Mouse (Mus musculus) C2C12 (cell line): ENCODE measurements around the gene Srp54a.

Experiments
- CEBPB ChIP-seq: IDR thresholded peaks from one replicate; pipeline ENCODE4 v1.6.1; 2011; ENCODE audit warnings: low read depth, mild to moderate bottlenecking, control low read depth, moderate library complexity
- CTCF ChIP-seq: IDR thresholded peaks from one replicate; pipeline ENCODE4 v1.5.1; 2011; ENCODE audit not compliant: control insufficient read depth, insufficient read depth, insufficient read length
- FOSL1 ChIP-seq: IDR thresholded peaks from one replicate; pipeline ENCODE4 v1.8.0; 2011; ENCODE audit warnings: mild to moderate bottlenecking, low read length; ENCODE audit not compliant: poor library complexity, insufficient read depth, severe bottlenecking
- MAX ChIP-seq: IDR thresholded peaks from one replicate; pipeline ENCODE4 v1.6.1; 2011; ENCODE audit warnings: mild to moderate bottlenecking, control low read depth
- MYOD1 ChIP-seq: IDR thresholded peaks from one replicate; pipeline ENCODE4 v1.6.1; 2011; ENCODE audit warnings: low read depth; ENCODE audit not compliant: control insufficient read depth, insufficient read length
- MYOG ChIP-seq: IDR thresholded peaks from one replicate; pipeline ENCODE4 v1.6.1; 2011; ENCODE audit not compliant: control insufficient read depth, insufficient read length; ENCODE audit errors: extremely low read depth
- USF1 ChIP-seq: IDR thresholded peaks from one replicate; pipeline ENCODE4 v1.6.1; 2011; ENCODE audit warnings: low read depth, mild to moderate bottlenecking, control low read depth, moderate library complexity

DNA sequence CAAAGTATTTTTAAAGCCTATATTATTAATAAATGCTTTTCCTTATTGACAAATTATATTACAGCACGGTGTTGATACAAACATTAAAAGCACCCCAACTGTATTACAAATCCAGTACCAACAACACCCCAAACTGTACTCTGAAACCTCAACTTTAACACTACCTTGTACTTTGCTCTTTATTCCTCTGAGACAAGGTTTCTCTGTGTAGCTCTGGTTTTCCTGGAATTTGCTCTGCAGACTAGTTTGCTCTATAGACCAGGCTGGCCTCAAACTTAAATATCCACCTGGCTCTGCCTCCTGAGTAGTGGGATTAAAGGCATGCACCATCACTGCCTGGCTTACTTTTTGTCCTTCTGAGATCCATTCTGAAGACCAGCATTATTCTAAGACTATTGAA lies 17.9 kb upstream of the Srp54a start:
- TF ChIP-seq CTCF (no peak), MAX (no peak), MYOD1 (no peak), CEBPB (no peak), USF1 (no peak), MYOG (no peak), FOSL1 (no peak)
